Mouse (Mus musculus) gastrocnemius, adult 18-20 months (tissue): ENCODE results near the gene Oasl1. TPM values are rescaled to one million over a fixed set of nuclear protein-coding genes. Genes with fewer than 3 reads are reported as not detected.
"Not testable (repeated sequence)": the region's sequence is repeated elsewhere in the genome, so short reads cannot be mapped to it uniquely, and the experiment has no call there.

Source experiments
- DNase-seq: peaks from one replicate; pipeline ENCODE4 v3.0.0; 2021; ENCODE audit warnings: low spot score
- total RNA-seq, 2 experiments: library from RNA; stranded (reverse); gene quantifications; 2 replicates each; pipeline ENCODE4 v1.2.3; 2021

Oasl1 gene
- total RNA-seq, 2 experiments from 2014 or later = 0.31 TPM; not detected in 1

DNA sequence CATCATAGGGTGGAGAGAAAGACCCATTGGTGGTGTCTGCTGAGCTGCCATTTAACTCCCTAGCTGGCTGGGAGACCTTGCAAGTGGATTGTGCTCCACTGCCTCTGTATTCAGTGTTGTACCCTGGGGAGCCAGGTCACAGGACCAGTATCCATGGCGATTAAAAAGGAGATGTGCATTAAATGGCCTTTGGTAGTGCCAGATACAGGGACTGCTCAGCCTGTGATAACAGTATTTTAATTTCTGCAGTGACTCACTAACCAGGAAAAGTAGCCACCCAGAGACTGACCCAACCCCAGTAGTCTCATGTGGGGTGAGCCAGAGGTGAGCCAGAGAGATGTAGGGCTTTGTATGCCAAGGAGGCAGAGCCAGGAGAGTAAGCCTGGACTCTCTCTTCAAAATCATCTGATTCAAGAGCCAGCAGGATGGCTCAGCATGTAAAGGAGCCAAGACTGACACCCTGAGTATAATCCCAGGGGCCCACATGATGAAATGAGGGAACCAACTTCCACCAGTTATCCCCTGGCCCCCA lies 3.2 kb downstream of the Oasl1 start:
- DNase-seq = no peak

DNA sequence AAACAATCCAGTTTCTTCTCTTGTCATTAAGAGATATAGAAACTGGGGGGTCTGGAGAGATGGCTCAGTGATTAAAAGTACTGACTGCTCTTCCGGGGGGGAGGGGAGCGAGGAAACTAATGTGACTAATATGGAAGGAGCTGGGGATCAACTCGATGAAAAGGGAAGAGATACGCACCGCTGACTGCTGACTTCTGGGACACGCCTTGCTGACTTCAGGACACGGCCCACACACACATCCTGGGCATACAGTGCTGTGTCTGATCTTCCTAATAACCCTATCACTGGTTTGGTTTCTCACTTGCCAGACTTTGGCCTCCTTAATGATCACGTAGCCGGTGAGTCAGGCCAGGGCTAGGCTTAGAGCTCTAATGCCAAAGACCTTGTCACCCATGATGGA lies 3.7 kb downstream of the Oasl1 start:
- DNase-seq = no peak

DNA sequence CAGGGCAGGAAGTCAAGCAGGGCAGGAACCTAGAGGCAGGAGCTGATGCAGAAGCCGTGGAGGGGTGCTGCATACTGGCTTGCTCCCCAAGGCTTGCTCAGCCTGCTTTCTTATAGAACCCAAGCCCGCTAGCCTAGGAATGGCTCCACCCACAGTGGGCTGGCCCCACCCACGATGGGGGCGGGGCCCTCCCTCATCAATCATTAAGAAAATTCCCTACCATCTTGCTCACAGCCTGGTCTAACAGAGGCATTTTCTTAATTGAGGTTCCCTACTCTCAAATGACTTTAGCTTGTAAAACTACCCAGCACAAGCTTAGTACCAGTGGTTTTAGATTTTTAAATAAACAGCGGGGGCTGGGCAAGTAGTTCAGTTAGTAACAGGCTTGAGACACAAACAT lies 8.6 kb downstream of the Oasl1 start:
- DNase-seq = no peak

DNA sequence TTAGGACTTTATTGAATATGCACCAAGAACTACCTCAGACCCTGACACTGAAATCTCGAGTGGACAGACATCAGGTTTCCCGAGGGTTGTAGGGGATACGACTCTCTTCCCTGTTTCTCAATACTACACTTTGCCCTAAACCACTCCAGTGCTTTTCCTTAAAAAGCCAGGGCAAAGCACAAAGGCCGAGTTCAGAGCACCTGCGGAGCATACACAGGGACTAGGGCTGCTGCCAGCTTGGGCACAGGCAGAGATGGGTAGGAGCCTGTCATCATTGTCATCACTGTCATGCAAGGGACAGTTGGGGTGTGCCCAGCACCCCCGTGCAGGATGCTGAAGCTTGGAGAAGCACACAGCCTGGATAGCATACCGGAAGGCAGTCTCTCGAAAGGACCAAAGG lies 10.2 kb downstream of the Oasl1 start:
- no peak for DNase-seq

DNA sequence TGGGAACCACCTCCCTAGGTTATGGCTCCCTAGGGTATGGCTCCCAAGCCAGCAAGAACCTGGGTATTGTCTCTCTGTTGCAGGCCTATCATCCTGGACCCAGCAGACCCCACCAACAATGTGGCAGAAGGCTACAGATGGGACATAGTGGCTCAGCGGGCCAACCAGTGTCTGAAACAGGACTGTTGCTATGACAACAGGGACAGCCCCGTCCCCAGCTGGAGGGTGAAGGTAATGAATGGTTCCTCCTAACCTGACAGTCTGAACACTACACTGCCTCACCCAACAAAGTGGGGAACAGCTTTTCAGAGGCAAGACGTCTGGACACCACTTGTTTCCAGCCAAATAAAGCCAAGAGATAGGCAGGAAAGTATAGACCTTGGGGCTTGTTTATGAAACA lies 12.8 kb downstream of the Oasl1 start:
- no peak for DNase-seq

DNA sequence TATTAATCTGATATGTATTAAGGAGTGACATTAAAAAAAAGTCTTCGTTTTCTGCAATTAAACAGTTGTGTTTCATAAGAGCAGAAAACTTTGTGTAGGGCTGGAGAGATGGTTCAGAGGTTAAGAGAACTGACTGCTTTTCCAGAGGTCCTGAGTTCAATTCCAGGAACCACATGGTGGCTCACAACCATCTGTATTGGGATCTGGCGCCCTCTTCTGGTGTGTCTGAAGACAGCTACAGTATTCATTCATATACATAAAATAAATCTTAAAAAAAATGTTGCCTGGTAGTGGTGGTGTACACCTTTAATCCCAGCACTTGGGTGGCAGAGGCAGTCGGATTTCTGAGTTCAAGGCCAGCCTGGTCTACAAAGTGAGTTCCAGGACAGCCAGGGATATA lies 18.1 kb downstream of the Oasl1 start:
- not testable (repeated sequence) for DNase-seq

DNA sequence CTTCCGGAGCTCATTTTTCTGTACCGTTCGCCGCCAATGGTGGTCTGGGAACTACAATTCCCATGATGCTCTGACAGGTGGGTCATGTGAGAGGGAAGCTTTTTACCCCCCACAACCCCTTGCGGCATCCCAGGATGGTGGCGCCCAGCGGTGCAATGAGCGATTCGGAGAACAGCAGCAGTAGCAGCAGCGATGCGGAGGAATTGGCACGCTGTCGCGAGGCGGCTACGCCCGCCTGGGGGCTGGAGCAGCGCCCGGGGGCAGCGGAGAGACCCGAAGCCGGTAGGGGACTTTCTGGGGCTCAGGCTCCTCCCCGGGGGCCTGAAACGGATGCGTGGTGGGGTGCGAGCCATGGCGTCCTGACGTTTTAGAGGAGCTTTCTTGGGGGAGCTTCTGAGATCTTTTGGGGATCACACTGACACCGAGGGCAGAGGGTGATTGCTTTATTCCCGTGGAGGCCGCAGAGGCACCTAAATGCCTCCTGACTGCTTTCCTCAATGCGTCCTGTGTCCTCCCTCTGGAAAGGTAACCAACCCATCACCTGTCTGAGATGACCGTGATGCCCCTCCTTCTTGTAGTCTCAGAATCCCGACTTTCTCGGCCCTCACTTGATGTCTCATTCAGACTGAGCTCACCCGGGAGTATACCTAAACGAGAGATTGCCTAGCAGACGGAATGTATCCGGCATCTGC lies 19.2 kb downstream of the Oasl1 start, which contains the start of gene 2210016L21Rik:
Gene 2210016L21Rik, plus strand, starts transcription at position 85 of the 692 bp plus-strand sequence.
- DNase-seq = peak; percentile 88

DNA sequence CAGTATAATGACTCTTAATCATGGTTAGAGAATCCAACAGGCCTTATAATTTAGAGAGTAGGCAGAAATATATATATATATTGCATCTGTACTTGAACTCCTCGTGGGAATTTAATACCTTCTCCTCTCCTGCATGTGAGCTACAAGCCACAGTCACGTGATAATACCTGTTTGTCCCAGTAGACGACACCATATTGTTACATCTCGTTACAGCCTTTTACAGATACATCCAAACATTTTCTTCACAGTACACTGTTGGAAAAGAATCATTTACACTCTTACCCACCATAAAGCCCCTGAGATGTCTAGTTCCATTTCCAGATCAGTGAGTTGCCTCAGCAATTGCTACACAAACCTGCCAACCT lies 19.7 kb downstream of the Oasl1 start:
- DNase-seq = no peak

DNA sequence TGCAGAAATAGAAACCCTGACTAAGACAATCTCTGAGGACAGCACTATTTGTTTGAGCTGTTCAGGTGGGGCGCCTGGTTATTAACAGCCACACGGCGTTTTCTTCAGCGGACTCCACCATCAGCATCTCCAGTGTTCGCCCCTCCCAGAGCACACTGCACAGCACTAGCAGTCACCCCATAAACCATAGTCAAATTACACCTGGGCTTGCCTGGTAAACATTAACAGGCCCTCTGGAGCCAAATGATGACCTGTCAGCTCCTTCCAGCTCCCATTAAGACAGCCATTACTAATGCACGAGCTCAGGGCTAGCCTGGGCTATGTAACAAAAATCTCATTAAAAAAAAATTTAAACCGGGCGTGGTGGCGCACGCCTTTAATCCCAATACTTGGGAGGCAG lies 22.0 kb downstream of the Oasl1 start:
- DNase-seq = no peak

DNA sequence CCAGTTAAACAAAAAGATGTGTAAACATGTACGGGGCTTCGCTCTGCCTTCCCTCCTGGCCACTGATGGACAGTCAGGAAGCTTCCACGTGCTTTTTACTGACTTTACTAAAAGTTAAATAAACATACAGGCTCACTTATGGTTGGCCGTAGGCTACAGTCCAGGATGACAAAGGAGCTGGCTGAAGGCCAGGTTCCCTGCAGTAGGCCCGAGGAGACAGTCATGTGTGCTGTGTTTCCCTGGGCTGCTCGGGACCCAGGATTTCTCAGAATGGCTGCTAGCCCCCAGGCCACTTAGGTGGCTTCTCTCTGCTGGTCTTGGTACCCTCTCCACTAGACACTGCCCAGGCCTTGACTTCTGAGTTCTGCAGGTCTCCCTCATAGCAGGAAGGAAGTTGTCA lies 25.9 kb downstream of the Oasl1 start:
- DNase-seq = no peak

DNA sequence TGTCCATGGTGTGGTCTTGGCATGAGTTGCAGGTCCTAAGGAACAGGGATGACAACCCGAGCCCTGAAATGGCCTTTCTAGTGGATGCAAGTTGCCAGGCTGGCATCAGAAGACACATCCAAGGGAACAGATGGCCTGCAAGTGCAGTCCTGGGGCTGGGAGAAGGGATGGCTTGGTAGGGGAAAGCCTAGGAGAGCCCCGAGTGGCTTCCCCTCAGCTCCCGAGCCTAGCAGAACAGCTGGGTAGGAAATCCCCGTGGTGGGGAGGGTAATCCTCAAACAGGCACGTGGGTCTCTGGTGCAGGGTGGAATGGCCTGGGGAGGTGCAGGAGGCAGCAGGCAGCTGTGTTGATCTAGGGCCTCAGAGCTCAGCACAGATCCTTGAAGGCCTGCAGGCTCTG lies 26.3 kb downstream of the Oasl1 start:
- DNase-seq = no peak

DNA sequence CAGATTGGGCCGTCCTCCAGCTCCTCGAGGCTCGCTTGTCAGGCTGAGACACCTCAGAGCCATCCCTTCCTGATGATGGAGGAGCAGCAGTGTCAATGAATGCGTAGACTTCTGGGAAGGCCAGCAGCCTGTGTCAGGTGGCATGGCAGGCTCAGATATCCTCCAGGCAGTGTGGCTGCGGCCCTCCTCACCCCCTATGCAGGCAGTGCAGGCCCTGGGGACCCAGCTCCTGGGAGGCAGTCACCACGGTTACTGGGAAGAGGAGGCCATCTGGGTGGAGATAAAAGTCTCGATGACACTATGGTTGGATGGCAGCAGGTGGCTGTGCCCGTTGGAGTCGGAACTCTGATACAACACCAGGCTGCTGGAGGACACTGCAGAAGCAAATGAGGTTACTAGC lies 26.8 kb downstream of the Oasl1 start:
- DNase-seq = no peak

DNA sequence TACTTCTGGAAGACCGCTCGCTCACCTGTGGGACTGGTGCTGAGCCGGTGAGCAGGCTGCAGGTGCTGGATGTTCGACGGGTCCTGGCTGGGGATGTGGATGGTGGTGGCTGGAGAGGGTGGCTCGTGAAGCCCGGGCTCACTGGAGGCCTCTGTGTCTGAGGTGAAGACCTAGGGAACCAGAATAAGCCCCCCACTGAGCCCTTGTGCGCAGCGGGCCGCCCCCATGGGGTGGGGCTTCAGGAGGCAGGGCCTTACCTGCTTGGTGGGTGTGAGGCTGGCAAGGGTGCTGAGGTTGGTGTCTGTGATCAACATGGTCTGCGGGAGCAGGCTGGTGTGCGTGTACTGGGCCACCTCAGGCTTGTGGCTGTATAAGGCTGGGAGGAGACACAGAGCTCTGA lies 27.6 kb downstream of the Oasl1 start:
- DNase-seq = no peak

DNA sequence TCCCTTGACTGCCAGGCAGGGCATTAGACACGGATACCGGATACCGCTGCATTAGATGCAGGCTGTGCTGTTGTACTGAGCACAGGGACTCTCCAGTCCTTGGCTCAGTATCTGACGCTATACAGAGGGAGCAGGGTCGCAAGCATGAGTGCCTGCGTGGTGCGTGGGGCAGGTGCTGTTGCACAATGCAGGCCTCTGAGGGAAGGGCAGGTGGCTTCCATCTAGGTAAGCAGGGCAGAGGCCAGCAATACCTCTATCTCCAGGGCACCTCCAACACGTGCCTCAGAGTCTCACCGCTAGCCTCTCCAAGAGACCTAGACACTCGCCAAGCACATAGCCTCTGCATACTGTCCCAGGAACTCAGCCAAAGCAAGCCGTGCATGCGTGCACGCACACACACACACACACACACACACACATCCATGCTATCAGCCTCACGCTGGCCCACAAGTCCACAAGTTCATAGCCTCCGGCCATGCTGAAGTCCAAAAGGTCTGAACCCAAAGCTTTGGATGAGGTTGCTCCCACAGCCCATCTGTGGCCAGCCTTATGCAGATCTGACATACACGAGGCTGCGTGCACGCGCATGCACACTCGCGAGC lies 28.3 kb downstream of the Oasl1 start:
- no peak for DNase-seq

DNA sequence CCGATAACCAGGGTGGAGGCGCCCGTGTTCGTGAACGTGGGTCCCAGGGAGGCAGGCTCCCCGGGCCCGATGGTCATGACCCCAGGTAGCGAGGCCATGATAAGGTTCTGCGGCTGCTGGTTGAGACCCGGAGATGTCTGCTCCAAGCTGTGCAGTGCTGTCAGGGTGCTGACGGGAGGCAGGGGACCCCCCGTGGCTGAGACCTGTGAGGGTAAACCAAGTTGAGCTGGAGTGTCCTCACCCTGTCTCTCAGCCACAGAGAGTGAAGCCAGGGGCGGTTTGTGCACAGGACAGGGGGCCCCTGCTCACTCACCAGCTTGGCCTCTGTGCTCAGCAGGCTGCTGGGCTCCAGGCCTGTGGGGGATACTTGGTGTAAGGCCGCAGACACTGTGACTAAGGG lies 30.3 kb downstream of the Oasl1 start:
- DNase-seq = no peak

DNA sequence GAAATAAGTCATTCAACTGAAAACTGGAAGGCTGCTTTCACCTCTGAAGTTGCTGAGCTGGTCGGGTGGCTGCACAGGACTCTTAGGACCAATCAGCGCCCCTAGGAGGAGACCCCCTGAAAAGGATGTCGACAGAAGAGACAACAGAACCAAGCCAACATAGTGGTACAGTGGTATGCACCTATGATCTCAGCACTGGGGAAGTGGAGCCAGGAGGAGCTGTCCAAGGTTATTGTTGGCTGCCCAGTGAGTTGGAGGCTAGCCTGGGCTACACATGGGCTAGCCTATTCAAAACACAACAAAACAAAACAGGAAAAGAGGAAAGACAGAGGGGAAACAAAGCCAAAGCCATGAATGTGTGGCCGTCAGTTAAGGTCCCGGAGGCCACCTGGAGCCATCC lies 35.0 kb downstream of the Oasl1 start:
- DNase-seq = no peak

DNA sequence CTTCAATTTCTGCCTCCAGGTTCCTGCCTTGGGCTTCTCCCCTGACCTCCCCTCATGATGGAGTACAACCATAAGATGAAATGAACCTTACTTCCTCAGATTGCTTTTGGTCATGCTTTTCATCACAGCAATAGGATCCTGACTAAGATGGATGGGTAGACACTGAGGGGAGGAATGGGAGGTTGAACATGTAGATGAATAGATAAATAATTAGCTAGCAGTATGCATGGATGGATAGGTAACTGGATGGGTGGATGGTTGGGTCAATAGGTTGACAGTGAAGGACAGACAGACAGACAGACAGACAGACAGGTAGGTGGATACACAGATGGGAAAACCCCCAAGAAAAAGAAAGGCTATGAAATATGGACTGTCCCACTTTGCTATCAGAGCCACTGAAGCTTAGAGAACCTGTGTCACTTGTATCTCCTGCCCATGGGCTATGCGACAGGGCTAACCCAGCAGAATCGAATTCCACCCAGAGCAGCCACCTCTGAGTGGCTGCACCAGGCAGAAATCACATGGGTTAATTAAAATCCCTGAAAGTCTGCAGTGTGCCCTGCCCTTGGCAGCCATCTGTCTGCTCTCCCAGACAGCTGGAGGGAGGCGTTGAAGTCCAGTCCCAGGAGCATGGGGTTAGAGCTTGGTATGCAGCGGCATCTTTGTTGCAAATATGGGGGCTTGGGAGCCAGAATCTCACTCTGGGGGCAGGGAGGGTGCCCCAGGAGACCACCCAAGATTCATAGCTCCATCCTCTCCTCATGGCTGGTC lies 38.7 kb downstream of the Oasl1 start:
- DNase-seq = no peak

DNA sequence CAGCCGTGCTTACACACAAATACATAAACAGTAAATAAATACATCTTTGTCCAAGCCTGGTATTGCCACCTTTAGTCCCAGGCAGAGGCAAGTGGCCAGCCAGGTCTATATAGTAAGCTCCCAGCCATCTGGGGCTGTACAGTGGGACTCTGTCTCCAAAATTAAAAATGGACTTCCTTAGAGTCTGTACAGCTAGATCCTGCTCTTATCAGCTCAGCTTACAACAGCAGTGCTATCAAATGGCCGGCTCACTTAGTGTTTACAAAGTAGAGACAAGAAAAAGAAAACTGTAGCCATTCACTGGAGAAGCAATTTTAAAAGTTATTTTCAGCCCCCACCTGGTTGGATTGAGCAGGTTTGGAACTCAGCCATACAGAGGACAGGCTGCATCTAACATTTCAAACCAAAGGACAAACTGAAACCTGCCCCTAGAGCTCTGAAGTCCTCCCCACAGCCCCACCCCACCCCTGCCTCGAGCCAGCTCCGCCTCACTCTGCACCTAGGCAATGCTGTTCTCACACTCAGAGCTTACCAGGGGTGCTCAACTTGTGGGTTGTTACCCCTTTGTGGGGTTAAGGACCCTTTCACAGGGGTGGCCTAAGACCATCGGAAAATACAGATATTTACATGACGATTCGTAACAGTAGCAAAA lies 41.4 kb downstream of the Oasl1 start:
- DNase-seq = peak; percentile 25

DNA sequence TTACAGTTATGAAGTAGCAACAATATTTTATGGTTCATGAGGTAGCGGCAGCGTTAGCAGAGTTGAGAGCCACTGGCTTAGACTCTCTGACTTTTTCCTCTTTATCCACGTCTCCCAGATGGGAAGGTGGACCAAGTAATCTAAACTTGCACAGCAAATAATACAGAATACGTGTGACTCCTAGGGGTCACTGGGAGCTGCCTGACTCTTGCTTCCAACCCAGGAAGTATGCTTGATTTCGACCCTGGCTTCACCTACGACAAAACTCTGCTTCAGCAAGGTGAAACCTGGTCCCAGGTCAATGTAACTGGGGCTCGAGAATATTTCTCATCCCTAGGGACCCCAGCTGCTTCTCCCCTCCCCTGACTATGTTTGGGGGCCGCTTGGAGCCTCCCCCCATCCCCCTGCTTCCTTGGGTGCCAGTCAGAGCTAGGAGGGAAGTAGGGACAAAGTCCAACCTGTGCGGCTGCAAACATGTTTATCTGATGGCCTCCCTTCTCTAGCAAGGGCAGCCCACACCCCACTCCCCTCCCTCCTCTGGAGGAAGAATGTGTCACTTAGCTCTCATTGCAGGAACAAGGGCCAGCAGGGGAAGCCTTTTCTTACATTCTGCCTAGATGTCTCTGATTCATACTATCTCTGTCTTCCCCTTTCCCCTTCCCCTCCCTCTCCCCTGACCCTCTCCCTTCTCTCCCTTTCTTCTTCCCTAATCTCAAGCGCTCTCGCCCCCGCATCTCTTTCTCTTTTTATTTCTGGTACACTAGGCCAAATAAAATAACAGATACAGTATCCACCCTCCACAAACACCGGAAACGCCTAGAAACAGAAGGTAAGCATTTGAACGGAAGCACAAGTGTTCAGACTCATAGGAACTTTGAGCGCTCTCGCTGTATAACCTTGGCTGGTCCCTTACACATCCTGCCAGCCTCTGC lies 42.2 kb downstream of the Oasl1 start:
- no peak for DNase-seq

DNA sequence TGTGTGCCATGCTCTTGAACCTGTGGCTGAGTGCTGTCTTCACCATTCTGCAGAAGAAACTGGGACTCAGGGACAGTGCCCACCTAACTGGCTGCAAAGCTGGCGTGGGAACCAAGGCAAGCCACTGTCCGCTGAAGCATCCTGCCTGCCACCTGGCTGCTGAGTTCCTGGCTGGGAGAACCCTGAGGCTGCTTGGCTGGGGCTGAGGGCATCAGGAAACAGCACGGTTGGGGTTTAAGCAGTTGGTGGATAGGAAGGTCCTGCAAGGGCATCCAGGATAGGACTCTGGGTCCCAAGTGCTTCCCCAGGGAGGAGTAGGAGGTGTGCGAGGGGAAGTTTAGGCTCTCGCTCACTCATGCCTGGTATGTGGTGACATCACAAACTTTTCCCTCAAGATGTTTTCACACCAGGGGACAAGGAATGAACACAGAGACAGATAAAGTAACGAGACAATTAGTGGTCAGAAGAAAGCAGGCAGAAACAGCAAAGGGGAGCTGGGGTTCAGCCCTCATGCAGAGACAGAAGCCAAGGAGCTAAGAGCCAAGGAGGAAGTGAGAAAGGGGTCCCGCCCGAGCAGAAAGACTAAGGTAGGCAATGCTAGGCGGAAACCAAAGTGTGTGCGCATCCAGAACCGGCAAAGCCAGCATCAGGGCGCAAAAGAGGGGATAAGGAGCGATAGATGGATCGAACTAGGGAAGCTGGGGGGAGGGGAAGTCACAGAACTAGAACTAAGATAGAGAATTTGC lies 44.7 kb downstream of the Oasl1 start:
- no peak for DNase-seq
